Mouse (Mus musculus): ENCODE measurements around the gene Vcl.

GRCm38 (mm10) chr14:20930481-20931391, 1.5 kb downstream of the Vcl start:
- TF ChIP-seq POLR2A (IDR thresholded peaks at IDR 0.05; ENCODE audit: low read depth, low read length) (no peak), CTCF (conservative IDR thresholded peaks at IDR 0.05; ENCODE audit: insufficient read depth, insufficient read length, low read depth, low read length) (no peak)

All from kidney, adult 2 months (tissue).